Mouse (Mus musculus) gastrocnemius, adult 8-10 months (tissue): ENCODE results near the gene Cpsf7. TPM values are rescaled to one million over a fixed set of nuclear protein-coding genes. Genes with fewer than 3 reads are reported as not detected.
A peak's percentile ranks its signal among the peaks of the same experiment; 100 is the strongest.
"Not testable (repeated sequence)": the region's sequence is repeated elsewhere in the genome, so short reads cannot be mapped to it uniquely, and the experiment has no call there.

ENCODE experiments used
- DNase-seq, 2 experiments: peaks; one replicate each; pipeline ENCODE4 v3.0.0; 2022; ENCODE audit warnings: low spot score in 2 of 2
- total RNA-seq, 4 experiments: library from RNA; stranded (reverse); gene quantifications; 2 replicates each; pipeline ENCODE4 v1.2.4; 2022

Gene Cpsf7
- 10 to 100 TPM; 14.9 to 17.1 (median 16.0) TPM for total RNA-seq

DNA sequence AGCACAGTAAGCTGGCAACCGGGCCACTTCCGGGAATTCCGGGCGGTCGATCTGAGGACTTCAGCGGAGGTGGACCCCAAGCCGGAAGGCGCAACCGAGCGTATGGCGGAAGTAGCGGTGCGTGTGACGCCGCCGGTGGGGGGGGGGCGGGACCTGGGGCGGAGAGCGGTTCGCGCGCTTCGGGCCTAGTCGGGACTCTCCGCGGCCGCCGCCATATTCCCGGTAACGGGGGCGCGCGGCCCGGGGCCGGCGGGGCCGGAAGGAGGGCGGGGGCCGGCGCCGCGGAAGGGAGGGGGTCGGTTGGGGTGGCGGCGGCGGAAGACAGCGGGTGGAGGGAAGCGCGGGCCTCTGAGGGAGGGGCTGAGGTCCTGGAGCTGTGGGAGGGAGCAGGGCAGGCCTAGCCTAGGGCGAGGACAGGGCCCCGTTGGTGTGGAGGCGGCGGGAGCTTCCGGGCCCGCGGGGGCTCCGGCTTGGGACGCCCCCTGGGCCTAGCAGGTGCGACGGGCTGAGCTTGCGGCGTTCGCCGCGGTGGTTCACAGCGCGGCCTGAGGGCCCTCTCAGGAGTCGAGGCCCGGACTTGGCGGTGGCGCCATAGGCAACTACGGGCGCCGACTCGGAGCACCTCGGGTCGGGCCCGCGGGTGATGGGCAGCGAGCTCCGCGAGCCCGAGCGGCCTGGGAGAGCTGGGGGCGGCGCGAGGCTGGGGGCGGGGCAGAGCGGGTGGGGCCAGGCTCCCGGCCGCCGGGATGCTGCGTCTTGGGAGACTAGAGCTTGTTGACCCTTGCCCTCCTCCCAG, at the start of gene Cpsf7:
TSS of gene Cpsf7 (plus strand) at position 161 of the 796 bp plus-strand sequence.
- peak; percentile 83 to 90 for DNase-seq

DNA sequence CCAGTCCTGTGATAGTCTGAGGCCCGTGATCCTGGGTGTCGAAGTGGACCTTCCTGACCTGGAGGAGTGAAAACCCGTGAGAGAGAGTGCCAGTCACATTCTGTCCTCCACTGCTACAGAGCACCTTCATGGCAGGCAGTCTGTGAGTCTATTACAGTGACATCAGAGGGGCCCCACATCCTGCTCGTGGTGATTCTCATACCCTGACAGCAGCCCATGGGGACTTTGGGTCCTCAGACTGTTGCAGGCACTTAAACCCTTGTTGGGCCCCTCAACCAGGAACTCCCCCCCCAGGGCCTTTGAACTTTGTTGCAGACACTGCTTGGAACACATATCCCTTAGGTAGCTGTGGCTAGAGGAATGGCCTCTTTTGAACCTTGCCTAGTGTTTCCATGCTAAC, 45.5 kb upstream of the Cpsf7 start:
- DNase-seq = no peak

DNA sequence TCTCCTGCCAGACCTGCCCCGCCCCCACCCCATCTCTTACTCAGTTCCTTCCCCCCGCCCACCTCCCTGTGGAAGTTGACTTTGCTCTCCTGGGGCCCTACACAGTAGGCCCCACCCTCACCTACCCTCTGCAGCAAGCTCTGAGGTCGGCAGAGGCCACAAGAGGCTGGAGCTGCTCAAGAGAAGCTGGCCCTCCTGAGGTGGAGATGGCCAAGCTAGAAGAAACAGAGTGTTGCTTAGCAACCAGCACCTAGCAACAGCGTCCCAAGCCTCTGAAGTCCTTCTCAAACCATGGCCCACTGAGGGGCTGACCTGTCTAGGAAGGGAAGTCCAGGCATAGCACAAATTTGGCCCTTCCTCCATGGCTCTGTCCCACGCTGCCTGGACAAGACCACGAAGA, 42.4 kb upstream of the Cpsf7 start, which contains the start of gene Ppp1r32:
TSS of gene Ppp1r32 (minus strand) at position 226 of the 400 bp plus-strand sequence.
- DNase-seq = no peak

DNA sequence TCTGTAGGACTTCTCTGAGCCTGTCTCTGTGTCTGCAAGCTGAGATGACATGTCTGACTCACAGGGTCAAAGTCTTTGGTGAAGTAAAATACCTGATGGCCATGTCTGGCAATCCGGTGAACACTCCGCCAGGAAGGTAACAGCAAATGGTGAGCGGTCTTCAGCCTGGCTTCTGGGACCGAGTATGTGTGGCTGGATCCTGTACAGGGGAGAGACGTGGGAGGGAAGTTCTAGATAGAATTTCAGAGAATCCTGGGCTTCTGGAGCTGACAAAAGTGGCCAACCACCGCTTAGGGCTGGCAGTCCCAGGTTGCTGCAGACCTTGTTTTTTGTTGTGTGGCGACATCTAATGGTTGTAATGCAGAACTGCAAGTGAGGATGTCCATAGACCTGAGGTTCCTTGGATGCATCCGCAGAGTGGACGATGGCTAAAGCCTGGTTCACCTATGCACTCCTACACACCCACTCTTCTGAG, 38.8 kb upstream of the Cpsf7 start:
- DNase-seq = peak; percentile 13 to 14

DNA sequence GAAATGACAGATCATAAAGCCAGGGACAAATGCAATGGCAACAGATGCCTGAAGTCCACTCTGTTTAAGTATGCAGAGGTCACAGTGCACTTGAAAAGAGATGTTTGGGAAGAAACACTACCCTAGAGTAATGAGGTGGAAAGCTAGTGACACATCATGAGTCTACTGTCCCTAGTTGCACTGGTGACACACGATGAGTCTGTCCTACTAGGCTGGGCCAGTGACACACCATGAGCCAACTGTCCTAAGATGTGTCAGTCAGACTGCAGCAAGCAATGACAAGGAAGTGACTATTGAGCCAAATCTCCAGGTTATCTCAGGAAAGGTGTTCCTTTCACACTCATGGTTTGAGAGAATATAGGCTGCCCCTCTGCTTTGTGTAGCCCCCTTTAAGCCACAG, 29.4 kb upstream of the Cpsf7 start:
- no peak for DNase-seq

DNA sequence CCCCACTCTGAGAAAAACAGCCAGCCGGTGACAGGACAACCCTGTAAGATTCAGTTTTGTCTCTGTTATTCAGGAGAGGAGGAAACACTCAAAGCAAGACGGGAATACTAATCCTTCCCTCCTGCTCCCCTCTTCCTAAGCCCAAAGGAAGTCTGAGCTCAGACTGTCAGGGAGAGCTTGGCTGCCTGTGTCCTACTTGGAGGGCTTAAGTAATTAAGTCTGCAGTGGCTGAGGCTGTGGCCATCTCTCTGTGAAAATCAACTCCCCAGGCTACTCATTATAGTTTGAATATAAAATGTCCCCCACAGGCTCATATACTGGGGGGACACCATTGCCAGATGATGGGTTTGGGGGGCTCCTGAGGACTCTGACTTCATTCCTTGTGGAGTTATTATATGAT, 28.1 kb upstream of the Cpsf7 start:
- DNase-seq = no peak

DNA sequence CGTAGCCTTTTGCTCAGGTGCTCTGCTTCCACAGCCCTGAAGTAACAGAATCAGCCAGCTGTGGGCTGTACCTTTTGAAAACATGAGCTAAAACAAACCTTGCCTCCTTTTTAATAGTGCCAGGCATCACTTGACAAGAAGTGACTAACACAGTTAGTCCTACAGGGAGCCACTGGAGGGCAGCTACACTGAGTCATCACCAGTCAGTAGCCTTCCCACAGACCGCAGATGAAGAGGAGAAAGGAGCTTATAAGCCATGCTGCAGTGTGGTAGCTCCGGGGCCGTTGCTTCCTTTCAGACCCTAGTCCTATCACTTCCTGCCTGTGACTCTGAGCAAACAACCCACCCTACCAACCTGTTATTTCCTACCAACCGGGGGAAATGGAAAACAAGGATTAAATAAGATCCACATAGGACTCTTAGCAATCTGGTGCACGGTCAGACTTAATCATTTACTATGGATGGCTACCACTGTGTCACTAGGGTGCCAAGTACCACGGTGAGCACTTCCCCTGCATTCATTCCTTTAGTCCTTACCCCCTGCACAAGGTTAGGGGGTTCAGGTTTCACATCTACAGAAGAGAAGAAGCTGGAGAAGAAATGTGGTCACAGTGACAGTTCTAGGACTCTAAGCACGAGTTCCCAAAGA, 27.4 kb upstream of the Cpsf7 start:
- DNase-seq = no peak

DNA sequence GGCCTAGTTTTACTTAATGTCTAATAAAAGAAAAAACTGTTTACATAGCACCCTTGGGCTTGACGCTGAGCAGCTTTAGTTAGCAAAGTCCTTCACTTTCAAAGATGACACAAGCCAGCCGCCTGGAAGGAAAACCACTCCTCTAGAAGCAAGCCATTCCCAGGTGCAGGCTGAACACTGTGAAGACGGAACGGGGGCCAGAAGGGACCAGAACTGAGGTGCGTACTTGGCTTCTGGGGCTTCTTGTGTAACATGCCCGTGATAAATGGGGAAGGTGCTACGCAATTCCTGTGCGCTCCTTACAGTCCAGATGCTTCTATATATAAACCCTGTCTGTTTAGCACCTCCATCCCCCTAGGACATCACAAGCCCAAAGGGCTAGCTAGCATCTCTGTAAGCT, 24.5 kb upstream of the Cpsf7 start:
- DNase-seq = no peak

DNA sequence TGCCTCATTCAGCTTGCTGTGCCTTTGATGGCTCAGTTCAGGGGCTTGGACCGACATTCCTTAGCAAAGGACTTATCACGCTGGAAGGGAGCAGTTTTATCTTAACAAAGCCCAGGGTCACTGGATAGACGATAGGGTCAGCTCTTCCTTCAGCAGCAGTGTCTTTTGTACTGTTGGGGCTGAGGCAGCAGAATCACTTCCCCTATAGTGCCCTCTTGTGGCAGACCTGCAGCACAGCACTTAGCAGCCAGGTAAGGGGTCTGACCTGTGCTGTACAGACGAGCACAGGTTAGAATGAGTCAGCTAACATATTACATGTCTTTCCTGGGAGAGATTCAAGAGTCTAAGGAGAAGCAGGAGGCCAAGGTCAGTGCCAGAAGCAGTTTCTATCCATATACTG, 22.5 kb upstream of the Cpsf7 start:
- DNase-seq = no peak

DNA sequence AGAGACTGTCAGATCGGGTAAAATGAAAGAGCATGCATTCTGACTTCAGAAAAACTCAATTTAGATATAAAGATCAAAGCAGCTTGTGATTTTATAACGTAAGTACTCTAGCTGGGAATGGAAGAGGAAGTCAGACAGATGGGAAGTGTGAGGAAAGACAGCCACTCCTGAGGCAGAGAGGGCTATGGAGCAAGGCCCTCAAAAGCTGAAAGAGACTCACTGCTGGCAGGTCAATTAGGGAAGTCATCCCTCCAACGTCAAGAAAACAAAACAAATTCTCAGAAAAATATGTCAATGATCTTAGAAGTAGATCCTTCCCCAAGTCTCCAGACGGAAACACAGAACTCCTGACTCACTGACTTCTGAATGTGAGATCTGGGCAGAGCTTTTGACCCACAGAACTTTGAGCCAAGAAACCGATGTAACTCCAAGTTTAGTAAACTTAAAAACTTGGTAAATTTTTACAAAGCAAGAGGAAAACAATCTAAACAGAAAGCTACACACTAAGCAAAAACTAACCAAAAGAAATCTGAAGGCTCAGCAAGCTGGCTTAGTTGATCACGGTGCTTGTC, 14.2 kb upstream of the Cpsf7 start:
- DNase-seq = no peak

DNA sequence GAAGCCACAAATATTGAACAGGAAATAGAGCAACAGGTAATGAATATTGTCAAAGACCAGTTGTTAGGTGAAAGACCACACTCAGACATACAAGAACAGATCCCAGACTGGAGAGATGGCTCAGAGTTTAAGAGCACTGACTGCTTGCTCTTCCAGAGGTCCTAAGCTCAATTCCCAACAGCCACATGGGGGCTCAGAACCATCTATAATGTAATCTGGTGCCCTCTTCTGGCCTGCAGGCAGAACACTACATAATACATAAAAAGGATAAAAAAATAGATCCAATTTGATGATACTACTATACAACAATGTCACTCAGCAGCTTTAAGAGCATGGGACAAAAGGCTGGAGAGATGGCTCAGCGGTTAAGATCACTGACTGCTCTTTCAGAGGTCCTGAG, 4.7 kb upstream of the Cpsf7 start:
- DNase-seq = no peak

DNA sequence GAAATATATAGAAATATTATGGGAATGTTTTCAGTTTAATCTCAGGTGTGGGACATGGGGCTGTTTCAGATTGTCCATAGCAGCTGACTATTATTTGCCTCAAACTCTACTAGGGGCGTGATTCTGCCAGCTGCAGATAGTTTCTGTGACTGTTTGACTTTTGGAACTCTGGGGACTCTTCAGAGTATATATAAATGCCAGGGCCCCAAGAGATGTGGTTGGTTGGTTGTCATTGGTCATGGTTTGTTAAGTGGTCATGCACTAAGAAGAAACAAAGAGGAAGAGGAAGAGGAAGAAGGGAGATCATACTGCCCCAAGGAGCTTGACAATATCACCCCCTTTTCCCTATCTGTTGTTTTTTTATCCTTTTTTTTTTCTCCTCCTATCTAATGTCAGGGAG, 3.1 kb upstream of the Cpsf7 start:
- DNase-seq = no peak

DNA sequence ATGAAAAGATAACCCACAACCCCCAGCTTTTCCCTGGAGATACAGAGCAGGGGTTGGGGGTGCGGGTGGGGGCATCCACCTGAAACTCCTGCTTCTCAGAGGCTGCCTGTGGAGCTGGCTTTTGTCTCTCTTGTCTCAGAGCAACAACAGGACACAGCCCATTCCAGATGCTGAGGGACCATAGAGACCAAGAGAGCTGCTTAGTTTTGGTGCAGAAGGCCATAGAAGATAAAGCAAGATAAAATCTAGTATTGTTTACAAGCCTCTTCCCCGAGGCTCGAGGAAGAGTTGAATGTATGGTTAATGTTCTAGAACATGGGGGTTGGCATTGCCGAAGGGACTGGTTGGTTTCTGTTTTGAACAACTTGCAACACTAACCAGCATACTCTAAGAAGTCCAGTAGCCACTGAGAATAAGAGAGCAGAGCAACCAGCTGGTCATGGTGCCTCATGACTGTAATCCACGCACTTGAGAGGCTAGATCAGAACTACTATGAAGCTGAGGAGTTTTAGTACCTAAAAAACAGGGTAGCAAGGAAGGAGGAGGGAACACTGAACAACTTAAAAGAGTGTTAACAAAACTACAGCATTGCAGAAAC, 1.5 kb upstream of the Cpsf7 start:
- no peak for DNase-seq

DNA sequence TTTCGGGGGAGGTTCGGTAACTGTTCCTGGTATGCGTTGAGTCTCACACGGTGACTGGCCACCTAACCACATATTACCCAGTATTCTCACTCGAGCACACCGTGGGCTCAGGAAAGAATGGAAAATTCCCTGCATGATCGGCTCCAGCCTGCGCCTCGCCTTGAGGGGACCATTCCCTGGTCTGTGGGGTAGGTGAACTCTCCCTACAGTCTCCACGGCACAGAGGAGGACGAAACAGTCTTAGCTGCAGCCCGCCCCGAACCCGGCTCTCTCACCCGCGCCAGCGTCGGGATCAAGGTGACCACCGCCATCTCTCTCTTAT, 321 bp upstream of the Cpsf7 start:
- no peak for DNase-seq

DNA sequence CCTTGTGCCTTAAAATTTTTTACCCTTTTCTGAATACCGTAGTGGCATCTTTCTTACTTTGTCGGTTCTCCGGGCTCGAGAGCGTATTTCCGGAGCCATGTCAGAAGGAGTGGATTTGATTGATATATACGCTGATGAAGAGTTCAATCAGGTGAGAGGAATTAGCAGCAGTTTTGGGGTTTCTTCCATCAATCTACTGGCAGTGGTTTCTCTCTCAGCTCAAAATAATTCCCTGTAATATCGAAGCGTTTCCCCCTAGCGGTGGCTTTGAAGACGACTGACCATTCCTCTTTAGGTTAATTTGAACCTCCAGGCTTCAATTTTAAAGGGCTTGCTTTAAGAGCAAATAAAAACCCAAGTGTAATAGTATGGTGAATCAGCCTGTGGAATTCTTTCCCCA, 844 bp downstream of the Cpsf7 start, which contains the start of gene Sdhaf2:
TSS of gene Sdhaf2 (minus strand) at position 233 of the 400 bp plus-strand sequence.
- no peak for DNase-seq

DNA sequence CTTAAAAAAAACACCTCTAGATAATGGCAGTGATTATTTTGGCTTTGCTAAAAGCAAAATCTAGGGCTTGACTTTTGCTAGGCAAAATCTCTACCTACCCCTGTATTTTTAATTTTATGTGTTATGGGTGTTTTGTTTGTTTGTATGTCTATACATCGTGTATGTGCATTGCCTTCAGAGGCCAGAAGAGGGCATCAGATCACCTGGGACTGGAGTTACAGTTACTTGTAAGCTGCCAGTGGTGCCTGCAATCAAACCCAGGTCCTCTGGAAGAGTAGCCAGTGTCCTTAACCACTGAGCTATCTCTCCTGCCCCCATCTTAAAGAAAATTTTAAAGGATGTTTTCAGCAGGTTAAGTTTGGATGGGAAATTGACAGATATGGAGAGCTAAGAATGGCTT, 5.0 kb downstream of the Cpsf7 start:
- no peak for DNase-seq

DNA sequence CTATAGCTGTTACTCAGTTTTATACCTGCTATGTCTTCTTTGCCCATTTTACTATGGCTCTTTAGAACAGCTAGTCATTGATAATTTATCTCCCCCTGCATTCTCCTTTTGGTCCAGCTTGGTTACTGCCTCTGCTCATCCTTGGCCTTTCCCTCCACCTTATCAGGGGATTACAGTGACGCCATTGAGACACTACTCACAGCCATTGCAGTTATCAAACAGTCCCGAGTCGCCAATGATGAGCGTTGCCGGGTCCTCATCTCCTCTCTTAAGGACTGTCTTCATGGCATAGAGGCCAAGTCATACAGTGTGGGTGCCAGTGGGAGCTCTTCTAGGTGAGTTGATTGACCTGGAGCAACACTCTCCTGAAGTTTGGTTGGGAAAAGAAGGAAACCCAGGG, 14.4 kb downstream of the Cpsf7 start:
- no peak for DNase-seq

DNA sequence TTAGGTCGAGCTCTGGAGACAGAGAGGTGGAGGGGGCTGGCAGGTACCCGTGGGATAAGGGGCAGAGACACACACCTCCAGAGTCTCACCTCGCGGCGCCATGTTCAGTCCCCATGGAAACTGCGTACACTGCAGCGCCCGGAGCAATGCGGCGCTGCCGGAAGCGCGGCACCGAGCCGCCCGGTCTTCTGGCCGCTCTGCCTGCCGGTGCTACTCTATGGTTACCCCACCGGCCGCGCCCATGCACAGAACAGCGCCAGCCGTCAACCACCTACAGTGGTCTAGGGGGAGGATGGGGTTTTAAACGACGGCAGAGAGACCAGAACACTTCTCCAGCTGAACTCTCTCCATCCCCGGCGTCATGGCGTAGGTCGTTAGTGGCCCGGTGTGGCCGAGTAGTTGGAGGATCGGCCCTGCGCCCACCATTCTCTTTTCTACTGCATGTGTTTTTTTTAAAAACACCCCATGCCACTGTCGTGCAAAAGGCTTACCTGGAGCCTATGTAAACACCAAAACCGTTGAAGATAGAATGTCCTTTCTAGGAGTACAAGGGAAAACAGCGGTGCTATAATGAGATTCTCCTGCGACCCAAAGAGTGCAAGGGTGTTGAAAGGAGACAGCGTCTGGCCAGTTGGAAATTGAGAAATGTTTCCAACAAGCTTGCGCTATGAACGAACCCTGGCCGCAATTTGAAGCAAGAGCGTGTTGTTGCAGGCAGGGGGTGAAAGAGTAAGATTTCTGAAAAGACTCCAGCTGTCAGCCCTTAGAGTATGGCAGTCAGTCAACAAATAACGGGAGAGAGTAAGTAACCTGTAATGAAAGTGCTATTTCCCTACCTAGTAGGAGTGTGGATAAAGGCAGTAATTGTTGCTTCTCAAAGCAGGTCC, 30.8 kb downstream of the Cpsf7 start, which contains the start of gene Tmem216:
TSS of gene Tmem216 (minus strand) at position 615 of the 887 bp plus-strand sequence.
- peak; percentile 64 to 81 for DNase-seq

DNA sequence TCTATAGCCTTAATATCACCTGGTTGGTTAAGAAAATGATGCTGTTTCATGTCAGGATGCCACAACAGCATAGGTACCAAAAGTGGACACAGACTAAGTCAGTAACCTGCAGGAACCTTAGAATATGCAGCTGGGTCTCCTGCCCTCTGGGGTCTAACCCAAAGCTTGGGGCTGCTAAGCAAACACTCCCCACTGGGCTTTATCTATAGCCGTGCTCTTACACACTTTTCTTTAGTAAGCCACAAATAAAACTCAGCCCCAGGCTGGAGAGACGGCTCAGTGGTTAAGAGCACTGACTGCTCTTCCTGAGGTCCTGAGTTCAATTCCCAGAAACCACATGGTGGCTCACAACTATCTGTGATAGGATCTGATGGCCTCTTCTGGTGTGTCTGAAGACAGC, 31.9 kb downstream of the Cpsf7 start:
- DNase-seq = no peak

DNA sequence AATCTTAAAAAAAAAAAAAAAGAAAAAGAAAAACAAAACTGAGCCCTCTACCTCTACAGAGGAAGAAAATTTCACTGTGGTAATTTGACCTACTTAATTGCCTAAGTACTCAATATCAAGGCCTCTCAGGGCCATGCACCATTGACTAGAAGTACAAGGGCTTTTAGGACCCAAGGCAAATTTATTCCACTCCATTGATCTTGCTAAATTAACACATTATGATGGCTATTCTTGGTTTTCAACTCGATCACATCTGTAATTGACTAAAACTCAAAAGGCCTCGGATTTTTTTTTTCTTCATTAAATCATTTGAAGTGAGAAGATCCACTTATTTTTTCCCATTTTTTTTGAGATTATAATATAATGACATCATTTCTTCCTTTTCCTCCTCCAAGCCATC, 32.4 kb downstream of the Cpsf7 start:
- no peak for DNase-seq

DNA sequence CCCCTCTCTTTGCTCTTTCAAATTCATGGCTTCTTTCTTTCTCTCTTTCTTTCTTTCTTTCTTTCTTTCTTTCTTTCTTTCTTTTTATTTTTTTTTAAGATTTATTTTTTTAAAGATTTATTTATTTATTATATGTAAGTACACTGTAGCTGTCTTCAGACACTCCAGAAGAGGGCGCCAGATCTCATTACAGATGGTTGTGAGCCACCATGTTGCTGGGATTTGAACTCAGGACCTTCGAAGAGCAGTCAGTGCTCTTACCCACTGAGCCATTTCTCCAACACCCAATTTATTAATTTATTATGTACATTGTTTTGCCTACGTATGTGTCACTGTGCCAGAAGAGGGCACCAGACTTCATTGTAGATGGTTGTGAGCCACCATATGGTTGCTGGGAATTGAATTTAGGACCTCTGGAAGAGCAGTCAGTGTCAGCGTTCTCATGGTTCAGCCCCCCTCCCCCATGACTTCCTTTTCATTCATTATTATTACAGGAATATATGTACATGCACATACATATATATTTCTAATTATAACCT, 32.8 kb downstream of the Cpsf7 start:
- not testable (repeated sequence) for DNase-seq
